Mouse (Mus musculus) lung, postnatal 14 days (tissue): ENCODE data around the gene Usp21.
"Not testable (repeated sequence)": the region's sequence is repeated elsewhere in the genome, so short reads cannot be mapped to it uniquely, and the experiment has no call there.

ENCODE experiments used
- DNase-seq: peaks from one replicate; pipeline ENCODE4 v3.0.0; 2021

The Usp21 gene

DNA sequence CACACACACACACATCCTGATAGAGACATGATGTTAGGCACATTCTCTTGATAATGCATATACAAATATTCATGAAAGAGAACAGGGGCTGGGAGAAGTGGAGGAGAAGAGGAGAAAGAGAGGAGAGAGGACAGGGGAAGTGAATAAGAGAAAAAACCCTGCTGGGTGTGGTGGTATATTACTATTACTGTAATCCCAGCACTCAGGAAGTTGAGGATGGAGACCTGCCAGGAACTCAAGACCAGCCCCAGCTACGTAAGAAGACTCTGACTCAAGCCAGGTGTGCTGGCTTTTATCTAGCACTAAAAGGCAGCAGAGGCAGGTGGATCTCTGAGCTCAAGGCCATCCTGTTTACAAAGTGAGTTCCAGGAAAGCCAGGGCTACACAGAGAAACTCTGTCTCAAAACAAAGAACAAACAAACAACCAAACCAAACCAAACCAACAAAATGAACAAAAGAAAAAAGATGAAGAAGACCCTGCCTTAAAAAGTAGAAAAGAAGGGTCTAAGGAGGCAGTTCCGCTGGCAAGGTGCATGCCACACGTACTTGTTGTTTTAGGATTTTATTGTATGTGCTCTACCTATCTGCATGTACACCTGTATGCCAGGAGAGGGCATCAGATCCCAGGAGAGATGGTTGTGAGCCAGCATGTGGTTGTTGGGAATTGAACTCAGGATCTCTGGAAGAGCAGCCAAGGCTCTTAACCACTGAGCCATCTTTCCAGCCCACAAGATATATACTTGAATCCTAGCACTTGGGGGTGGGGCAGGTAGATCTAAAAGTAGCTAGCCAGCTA lies 23.9 kb downstream of the Usp21 start:
- no peak for DNase-seq

GRCm38 (mm10) chr1:171263185-171263611 lies 24.6 kb downstream of the Usp21 start:
- DNase-seq: peak; percentile 48

GRCm38 (mm10) chr1:171262594-171263130 lies 25.1 kb downstream of the Usp21 start:
- peak; percentile 73 for DNase-seq

- no peak for DNase-seq
Observed at GRCm38 (mm10) chr1:171260316-171260715, 27.5 kb downstream of the Usp21 start.

GRCm38 (mm10) chr1:171258921-171259320 lies 28.9 kb downstream of the Usp21 start:
- no peak for DNase-seq

GRCm38 (mm10) chr1:171257781-171258180 lies 30.0 kb downstream of the Usp21 start:
- DNase-seq: no peak

GRCm38 (mm10) chr1:171256937-171257548 lies 30.7 kb downstream of the Usp21 start:
- DNase-seq: peak; percentile 76

DNA sequence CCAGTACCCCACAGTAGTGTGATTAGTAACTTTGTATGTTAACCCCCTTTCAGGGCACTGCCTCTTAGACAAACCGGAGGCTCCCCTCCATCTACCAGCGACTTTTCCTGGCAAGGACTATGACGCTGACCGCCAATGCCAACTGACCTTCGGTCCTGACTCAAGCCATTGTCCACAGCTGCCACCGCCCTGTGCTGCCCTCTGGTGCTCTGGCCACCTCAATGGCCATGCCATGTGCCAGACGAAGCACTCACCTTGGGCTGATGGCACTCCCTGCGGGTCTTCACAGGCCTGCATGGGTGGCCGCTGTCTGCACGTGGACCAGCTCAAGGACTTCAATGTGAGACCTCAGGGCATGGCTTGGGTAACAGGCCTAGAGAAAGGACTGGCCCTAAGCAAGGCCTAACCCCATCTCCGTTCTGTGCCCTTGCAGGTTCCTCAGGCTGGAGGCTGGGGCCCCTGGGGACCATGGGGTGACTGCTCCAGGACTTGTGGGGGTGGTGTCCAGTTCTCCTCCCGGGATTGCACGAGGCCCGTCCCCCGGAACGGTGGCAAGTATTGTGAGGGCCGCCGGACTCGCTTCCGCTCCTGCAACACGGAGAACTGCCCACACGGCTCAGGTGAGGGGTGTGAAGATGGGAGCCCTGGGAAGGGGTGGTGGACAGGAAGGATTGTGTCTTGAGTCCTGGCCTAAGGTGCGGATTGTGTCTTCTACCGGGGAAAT lies 31.5 kb downstream of the Usp21 start:
- no peak for DNase-seq

DNA sequence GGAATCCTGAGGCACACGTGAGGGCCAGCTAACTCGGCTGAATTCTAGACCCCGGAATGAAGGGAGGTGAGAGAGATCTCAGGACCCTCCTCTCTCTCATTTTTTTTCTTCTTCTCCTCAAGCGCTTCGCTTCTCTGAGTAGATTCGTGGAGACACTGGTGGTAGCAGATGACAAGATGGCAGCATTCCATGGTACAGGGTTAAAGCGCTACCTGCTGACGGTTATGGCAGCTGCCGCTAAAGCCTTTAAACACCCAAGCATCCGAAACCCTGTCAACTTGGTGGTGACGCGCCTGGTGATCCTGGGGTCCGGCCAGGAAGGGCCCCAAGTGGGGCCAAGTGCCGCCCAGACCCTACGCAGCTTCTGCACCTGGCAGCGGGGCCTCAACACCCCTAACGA lies 35.4 kb downstream of the Usp21 start:
- no peak for DNase-seq

DNA sequence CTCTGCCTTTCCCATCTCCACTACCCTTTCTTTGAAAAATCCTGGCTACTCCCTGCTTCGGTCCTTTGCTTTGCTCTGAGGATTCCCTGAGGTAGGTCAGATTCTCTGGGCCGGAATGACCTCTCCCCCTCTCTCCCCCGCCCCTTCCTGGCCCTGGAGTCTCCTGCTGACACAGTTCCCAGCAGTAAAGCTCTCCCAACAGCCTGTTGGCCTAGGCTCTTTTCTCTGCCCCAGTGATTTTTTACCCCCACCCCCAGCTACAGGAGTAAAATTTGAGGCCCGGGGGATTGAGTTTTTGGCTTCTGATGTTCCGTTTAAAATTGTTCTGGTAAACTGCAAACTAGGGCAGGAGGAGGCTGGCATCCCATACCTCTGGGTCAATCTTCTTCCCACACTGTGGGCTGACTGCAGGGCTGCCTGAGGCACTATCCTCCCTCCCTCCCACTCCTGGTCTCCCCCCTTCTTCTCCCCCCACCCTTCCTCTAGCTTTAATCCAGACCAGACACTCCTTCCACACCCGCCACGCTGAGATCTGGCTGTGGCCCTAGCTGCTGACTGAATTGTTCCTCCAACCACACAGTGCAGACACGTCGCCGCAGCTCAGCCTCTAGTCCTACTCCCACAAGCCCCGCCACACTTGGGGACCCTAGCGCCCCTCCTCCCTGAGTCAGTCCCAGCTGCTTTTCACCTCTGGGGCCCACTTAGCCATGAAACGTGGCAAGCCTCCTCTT lies 36.0 kb downstream of the Usp21 start:
- no peak for DNase-seq

DNA sequence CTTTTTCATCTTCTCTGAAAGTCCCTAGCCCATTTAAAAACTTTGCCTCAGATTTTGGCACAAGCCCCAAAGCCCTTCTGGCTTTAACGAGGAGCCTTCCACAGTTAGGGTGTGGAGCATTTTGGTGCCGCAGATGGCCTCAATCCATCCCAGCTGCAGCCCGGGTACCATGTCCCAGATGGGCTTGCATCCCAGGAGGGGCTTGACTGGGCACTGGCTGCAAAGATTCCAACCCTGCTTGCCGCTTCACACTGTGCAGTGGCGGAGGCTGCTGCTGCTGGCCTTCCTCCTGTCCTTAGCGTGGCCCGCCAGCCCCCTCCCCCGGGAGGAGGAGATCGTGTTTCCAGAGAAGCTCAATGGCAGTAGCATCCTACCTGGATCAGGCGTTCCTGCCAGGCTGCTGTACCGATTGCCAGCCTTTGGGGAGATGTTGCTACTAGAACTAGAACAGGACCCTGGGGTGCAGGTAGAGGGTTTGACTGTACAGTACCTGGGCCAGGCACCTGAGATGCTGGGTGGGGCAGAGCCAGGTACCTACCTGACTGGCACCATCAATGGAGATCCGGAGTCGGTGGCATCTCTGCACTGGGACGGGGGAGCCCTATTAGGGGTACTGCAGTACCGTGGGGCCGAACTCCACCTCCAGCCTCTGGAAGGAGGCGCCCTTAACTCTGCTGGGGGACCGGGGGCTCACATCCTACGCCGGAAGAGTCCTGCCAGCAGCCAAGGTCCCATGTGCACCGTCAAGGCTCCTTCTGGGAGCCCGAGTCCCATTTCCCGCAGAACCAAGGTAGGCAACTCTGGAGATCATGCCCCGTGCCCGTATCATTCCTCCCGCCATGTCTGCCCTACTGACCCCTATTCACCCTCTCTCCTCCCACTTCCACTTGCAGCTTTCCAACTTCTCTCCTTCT lies 36.9 kb downstream of the Usp21 start, which contains the start of gene Ndufs2:
Gene Ndufs2, minus strand, starts transcription at position 709 of the 914 bp plus-strand sequence.
- no peak for DNase-seq

DNA sequence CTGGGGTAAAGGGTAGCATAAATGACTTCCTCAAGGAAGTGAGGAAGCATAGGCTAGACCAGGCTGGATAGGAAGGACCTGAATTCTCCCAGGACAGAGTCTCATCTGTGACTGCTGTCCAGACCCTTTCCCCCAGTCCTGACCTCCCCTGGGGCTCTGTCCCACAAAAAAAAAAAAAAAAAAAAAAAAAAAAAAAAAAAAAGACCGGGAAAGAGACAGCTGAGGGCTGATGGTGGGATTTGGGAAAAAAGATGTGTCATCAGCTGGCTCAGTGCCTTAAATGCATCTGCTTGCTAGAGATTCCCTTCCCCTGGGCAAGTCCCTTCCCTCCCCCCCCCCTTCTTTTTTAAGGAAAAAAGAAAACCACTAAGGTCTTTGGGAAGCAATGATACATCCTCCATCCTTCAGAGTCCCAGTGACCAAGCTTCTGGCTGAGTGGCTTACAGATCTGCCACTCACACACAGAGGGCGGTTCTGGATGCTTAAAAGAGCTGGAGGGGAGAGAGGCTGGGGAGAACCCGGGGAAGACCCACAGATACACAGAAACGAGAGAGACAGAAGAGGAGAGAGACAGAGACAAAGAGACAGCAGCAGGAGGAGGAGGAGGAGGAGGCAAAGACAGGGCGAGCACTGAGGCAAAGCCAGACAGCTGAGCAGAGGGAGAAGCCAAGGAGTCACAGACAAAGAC lies 37.7 kb downstream of the Usp21 start, which contains the start of gene Adamts4:
Gene Adamts4, plus strand, starts transcription at position 509 of the 688 bp plus-strand sequence.
- no peak for DNase-seq

GRCm38 (mm10) chr1:171248386-171249226 lies 39.2 kb downstream of the Usp21 start:
- DNase-seq: no peak

DNA sequence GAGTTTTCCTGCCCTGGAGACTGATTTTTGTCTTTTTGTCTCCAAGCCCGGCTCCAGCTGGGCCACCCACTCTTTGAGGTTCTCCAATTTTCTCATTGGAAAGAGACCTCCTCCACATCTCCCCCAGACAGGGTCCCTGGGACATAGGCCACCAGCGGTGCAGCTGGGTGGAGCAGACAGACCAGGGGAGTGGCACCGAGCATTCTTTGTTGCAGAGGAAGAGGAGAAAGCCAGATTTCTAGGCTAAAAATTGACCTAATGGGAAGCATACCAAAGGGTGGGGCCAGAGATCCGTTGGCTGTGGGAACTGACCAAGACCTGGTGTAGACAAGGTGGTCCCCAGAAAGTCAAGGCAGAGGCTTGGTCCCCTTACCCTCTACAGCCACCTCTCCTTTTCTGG lies 39.9 kb downstream of the Usp21 start:
- DNase-seq: no peak

DNA sequence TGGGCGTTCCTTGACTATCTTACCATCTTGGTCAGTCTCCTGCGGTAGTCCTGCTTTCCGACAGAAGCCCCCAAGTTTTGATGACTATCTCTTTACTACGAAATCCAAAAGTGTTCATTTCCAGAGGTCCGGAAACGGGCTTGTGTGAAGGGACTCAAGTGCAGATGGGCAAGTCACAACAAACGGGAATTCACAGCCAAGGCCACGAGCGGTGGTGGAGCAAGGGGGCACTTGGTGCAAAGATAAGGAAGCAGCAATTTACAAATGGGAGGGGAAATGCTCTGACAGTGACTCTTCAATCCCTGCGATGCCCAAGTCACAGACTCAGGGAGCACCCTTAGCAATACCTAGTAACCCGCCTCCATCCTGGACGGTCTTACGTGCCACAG lies 40.3 kb downstream of the Usp21 start:
- DNase-seq: no peak

DNA sequence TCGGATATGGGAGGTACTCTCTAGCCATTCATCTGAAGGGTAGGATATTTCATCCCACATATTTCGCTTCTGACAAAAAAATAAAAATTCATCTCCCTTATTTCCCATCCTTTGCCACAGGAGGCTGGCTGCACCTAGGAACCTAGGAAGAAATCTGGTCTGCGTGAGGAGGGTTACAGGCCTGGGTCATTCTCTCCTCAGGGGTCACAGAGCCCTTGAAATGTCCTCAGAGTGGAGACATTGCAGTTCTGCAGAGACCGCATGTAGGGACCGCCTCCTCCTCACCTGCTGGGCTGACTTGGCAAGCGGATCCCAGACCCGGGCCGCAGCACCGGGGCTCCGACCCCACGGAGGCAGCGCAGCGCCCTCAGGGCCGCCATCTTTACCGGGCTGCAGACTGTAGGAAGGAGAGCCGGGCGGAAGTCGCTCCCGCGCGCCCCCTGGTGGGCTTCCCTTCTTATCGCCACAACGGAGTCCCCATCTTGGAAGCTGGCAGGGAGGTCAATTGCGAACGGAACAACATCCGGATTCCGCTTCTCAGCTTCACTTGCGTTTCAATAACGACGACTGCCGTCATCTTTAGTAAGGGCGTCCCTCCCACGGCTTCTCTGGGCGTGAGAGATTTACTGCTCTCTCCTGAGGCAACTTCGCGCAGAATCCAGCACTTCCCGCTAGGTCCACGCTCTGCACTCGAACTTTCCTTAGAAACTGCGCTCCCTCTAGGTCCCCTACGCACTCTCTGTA lies 40.9 kb downstream of the Usp21 start:
- peak; percentile 98 for DNase-seq

DNA sequence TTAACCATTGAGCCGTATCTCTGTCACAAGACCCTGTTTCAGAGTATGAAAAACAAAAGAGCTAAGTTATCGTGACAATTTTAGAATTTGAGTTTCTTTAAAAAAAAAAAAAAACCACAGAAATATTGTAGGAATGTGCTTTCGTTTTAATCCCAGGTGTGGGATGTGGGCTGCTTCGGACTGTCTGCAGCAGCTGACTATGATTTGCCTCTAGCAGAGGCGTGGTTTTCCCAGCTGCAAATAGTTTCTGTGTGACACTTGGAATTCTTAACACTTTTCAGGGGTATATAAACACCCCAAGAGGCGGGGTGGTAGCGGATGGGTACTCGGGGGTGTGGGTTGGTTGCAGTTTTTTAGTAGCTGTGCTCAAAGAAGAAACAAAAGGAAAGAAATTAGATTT lies 42.4 kb downstream of the Usp21 start:
- DNase-seq: no peak

- DNase-seq: not testable (repeated sequence)
Observed at GRCm38 (mm10) chr1:171241952-171242351, 45.8 kb downstream of the Usp21 start.

GRCm38 (mm10) chr1:171240911-171241310 lies 46.9 kb downstream of the Usp21 start:
- no peak for DNase-seq
